Mouse (Mus musculus) WW6 (cell line): ENCODE results near the gene Actr8.

Source experiments
- DNase-seq: peaks from one replicate; pipeline ENCODE4 v3.0.0-alpha.2; 2013; ENCODE audit warnings: low read depth, low spot score

The Actr8 gene

GRCm38 (mm10) chr14:29996000-29996751 lies 18.0 kb downstream of the Actr8 start:
- DNase-seq: no peak

DNA sequence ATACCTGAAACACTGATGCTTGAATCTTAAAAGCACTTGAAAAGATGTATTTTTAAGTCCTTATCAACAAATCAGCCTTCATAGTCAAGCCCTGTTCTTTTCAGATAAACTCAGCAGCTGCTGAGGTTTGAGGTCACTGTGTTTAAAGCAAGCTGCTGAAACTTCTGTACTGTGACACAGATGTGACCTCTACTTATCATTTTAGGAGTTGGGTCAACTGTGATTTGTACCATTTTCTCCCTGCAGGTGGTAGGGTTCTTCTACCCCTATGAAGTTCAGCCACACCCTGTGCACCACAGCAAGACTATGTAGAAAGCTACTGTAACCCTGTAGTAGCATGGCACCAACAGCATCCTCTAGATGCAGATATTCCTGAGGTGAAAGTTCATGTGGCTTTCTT lies 19.2 kb downstream of the Actr8 start:
- DNase-seq: no peak

DNA sequence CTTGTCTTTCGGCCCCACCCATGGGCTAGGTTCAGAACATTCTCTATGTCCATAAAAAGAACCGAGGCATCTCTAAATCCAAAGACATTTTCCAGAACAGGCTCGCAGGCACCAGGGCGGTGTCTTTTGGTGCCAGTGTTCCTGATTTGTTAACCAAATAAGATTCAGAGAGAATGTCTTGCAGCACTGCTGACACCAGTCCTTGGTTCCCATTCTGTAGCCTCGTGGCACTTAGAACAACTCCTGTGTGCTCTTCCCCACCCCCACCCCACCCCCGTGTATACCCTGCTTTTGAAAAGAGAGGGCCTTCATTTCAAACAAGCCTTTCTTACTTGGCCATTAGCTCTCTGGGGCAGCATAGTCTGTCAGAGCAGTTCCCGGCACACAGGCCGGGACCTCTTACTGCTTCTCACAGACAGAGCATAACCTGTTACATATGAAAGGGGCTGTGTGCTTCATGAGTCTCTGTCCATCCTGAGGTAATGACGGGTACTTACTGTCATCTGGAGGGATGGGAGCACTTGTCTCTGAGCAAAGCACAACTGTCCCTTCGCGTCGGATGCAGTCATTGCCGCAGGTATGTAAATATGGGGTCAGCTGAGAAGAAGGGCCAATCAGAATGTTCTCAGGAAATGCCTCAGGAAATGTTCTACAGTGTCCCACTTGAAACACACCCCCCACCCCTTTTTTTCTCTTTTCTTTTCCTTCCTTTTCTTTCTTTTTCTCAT lies 20.8 kb downstream of the Actr8 start:
- no peak for DNase-seq

- DNase-seq: no peak
Measured at GRCm38 (mm10) chr14:29999475-29999811, 21.3 kb downstream of the Actr8 start.

GRCm38 (mm10) chr14:30008733-30009575 lies 30.8 kb downstream of the Actr8 start, which contains the start of the genes Il17rb and Chdh:
Gene Il17rb (minus strand): TSS chr14:30008896.
Gene Chdh (plus strand): TSS chr14:30009023.
- DNase-seq: no peak

GRCm38 (mm10) chr14:30009864-30010560 lies 31.9 kb downstream of the Actr8 start:
- no peak for DNase-seq

DNA sequence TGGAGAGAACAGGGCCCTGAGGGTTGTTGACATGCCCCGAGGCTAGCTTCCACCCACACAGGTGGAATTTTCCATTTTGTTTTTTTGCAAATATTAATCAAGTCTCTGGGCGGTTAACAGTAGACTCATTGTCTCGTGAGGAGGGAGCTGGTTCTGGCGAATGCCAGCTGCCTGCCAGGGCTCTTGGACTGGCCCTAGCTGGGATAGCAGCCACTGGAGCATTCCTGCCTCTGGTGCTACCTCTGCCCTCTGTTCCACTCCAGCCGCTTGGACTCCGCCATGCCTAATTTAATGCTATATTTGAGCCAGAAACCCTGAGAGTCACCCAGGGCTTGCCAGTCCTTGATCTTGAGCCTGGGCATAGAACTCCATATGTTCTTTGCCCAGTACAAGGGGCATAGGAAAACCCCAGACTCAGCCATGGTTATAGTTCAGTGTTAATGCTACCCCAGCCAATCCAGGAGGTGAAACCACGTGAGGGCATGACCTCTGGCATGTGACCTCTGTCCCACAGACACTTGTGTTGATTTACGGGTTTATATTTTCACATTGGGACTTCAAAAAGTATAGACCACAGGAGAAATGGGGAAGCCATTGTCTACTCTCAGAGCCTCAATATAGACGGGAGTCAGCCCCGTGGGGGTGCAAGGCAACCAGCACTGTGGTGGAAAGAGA lies 33.9 kb downstream of the Actr8 start:
- DNase-seq: no peak

DNA sequence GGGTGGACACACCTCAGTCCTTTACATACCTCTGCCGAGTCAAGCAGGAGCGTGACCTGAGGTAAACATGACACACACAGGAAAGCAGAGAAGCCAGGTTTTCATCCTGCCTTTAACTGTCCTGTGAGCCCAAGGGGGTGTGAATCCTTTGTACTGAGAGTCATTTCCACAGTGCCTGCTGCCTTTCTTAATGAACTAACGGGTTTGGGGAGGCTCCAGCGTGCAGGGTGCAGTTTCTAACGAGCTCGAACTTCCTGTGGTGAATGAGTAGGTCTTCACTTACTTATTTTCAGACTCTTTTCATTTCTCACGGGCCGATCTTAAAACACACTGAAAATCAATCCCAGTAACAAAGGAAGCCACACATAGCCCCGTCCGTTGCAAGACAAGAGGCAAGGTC lies 36.4 kb downstream of the Actr8 start:
- no peak for DNase-seq

DNA sequence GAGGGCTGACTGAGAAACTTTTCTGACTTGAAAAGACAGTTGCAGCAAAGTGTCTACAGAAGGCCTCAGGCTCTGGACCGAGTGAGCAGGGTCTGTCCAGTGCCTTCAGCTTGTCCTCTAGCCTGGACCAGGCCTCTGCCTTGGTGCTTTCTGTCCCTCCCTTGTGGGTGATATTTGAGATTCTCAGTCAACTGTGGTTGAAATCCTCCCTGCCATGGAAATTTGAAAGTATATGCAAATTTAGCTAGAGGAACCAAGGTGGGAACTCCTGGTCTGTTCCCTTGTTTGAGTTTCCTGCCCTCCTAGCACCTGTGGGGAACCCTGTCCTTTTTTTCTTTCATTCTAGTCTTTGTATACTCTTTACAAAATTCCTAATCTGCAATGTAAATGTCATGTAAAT lies 36.9 kb downstream of the Actr8 start:
- no peak for DNase-seq

- no peak for DNase-seq
Measured at GRCm38 (mm10) chr14:30016666-30017065, 38.5 kb downstream of the Actr8 start.

DNA sequence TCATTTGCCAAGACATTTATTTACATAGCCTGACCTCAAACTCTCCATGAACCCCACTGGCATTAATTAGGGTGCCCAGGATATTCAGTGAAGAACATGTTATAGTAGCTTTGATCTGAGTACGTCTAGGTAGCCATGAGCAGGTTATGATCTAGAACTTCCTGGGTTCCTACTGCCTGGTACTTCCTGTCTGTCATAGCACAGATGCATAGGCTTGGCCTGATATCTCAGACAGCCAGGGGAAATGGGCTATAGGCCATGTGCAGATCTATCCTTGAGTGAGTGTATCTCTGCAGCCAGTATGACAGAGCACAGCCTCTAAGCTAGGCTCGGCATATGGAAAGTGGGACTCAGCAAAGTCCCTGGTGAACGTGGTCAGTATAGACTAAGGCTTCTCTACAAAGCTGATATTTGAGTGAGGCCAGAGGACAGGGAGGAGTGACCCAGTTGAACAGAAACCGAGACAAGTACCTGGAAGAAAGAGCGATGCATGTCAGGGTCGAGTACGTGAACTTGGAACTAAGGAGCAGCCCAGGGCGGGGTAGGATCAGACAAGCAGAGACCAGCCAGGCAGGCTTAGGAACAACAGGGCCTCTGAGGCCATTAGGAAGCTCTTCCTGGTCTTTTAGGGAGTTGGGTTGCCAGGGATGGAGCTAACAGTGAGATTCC lies 39.8 kb downstream of the Actr8 start:
- DNase-seq: no peak

DNA sequence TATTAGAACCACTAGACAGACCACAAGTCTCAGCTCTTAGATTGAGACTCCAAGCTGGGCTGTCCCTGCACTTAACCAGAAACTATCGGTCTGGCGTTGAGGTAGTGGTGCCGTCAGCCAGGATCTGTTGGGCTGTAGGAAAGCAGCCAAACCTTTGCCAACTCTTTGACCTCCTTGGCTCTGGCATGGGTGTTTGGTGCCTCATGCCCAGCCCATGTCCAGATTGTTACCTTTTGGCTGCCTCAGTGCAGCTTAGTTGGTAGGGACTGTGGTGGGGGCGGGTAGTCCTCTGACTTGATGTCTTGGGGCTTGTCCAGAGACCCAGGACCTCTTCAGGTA lies 40.3 kb downstream of the Actr8 start:
- no peak for DNase-seq

DNA sequence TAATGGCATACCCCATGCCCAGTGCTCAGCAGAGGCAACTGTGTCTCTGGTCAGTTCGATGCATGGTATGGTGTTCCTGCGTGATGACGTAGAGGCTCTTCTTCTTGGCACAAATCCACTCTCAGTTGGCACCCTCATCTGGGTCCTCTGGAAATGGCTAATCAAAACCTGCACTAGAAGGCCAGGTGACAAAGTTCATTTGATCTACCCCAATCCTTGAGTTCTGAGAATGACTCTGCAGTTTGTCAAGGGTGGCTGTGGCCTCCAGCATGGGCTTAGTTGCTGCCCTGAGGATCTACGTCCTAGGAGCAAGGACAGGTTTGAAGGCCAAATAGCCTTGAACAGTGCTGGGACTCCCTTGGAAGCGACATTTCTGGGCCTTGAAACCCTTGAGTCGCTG lies 40.7 kb downstream of the Actr8 start:
- DNase-seq: no peak

GRCm38 (mm10) chr14:30019375-30019774 lies 41.2 kb downstream of the Actr8 start:
- no peak for DNase-seq

- no peak for DNase-seq
Measured at GRCm38 (mm10) chr14:30019792-30020575, 41.8 kb downstream of the Actr8 start.

DNA sequence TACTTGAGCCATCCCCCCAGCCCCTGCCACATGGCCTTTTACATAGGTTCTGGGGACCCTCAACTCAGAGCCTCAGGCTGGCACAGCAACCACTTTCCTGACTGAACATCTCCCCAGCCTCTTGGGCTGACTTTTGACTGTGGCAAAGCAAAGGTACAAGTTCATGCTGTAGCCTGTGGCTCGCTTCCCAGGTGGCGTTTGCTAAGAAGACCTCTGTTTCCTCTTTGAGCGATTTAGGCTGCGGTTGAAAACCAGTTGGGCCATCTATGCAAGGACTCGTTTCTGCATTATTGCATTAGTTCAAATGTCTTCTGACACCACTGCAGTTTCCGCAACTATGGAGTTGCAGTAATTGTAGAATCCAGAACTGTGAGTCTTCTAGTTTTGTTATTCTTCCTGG lies 44.3 kb downstream of the Actr8 start:
- no peak for DNase-seq

GRCm38 (mm10) chr14:30024387-30024786 lies 46.2 kb downstream of the Actr8 start:
- DNase-seq: no peak

- DNase-seq: no peak
Measured at GRCm38 (mm10) chr14:30027378-30027777, 49.2 kb downstream of the Actr8 start.

DNA sequence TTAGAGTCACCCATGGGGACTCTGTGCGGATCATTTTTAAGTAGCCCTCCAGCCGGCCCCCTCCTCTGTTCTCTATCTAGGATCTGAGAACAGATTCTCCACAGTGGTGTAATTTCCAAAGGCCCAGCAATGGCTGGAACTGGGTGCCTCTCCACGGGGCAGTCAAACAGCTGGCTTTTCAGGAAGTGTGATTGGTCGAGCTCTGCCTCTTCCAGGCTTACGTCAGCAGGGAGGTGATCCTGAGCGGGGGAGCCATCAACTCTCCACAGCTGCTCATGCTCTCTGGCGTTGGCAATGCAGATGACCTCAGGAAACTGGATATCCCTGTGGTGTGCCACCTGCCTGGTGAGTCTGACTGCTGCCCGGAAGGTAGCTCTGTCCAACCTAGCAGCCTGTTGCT lies 55.3 kb downstream of the Actr8 start:
- DNase-seq: no peak

DNA sequence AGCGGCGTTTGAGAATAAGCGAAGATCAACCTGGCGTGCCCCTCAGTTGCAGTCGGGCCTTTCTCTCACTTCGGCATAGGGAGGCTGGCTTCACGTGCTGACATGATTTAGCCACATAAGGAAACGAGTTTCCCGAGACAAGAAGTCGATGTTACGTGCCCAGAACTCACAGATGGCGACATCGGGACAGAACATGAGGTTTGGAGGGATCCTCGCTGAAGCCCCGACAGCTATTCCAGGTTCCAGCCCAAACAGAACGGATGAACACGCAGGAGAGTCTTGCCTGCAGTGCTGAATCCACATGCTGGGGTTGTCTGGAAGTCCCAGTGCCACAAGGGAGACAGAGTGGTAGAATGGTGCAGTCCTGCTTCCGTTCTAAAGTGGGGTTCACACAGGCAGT lies 60.3 kb downstream of the Actr8 start:
- no peak for DNase-seq
